Mouse (Mus musculus): ENCODE measurements around the gene Gm28051.

DNA sequence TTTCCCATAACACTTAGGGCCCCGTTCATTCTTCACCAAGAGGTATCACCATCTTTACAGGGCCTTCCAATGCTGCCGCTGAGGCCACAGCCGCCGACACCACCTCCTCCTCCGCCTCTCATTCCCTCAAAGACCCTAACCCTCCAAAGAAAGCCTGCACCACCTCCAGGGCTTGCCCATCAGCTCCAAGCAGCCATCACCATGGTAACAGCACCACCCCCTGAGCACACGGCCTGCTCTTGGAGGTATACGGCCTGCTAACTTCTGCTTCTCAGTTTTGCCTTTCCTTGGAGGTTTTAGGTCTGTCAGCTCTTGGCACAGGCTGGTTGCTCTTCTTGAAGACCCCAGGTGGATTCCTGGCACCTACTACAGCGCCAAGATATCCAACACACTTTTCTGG, 86.7 kb downstream of the Gm28051 start:
- TF ChIP-seq CTCF (IDR thresholded peaks at IDR 0.05; ENCODE audit: insufficient read depth, low read depth, low read length) (no peak), POLR2A (IDR thresholded peaks at IDR 0.05; ENCODE audit: insufficient read depth, low read depth, low read length) (no peak)
